Mouse (Mus musculus) forebrain, embryonic 13.5 days (tissue): ENCODE data around the gene Wdr54. TPM values are rescaled to one million over a fixed set of nuclear protein-coding genes. Genes with fewer than 3 reads are reported as not detected.

Experiments used
- ATAC-seq: fragments of 200-750 bp; cut with Nextera tagmentation; 2 replicates; pipeline ENCODE4 v1.8.0; 2017
- H3K27ac ChIP-seq: fragments of 300-500 bp; sonication (generic); 2 replicates; pipeline ENCODE4 v1.5.1; 2015; ENCODE audit warnings: inconsistent platforms, mild to moderate bottlenecking, moderate library complexity
- H3K27me3 ChIP-seq: fragments of 300-500 bp; sonication (generic); 2 replicates; pipeline ENCODE4 v1.6.1; 2015; ENCODE audit warnings: mild to moderate bottlenecking, inconsistent platforms
- H3K36me3 ChIP-seq: fragments of 300-500 bp; sonication (generic); 2 replicates; pipeline ENCODE4 v1.6.1; 2015; ENCODE audit warnings: mild to moderate bottlenecking, inconsistent platforms; ENCODE audit not compliant: poor library complexity, severe bottlenecking
- H3K4me1 ChIP-seq: fragments of 300-500 bp; sonication (generic); 2 replicates; pipeline ENCODE4 v1.6.1; 2015; ENCODE audit warnings: inconsistent platforms
- H3K4me2 ChIP-seq: fragments of 300-500 bp; sonication (generic); 2 replicates; pipeline ENCODE4 v1.6.1; 2015; ENCODE audit warnings: inconsistent platforms, mild to moderate bottlenecking, moderate library complexity
- H3K4me3 ChIP-seq: fragments of 300-500 bp; sonication (generic); 2 replicates; pipeline ENCODE4 v1.5.1; 2015; ENCODE audit warnings: mild to moderate bottlenecking, inconsistent platforms
- H3K9ac ChIP-seq: fragments of 300-500 bp; sonication (generic); 2 replicates; pipeline ENCODE4 v1.6.1; 2015; ENCODE audit warnings: mild to moderate bottlenecking, inconsistent platforms
- H3K9me3 ChIP-seq: fragments of 300-500 bp; sonication (generic); replicated peaks from 2 replicates; pipeline ENCODE4 v1.6.1; 2016; ENCODE audit warnings: inconsistent platforms
- WGBS: fragments of 180-500 bp; shearing (Covaris S2); methylation state at CpG from one replicate; pipeline ENCODE4 v1.1.7; 2015; 5-methylcytosine and 5-hydroxymethylcytosine counted together
- polyA plus RNA-seq: library from polyadenylated mRNA; unstranded; fragments of >200 nt; fragmentation: Nextera tagmentation; extraction: Ambion mirVana; gene quantifications from 2 replicates; pipeline ENCODE4 v1.2.1, GENCODE M21; 2015

Wdr54 gene
- polyA plus RNA-seq, 1 experiment from 2014 or later: 17.5 TPM

GRCm38 (mm10) chr6:83121863-83122710, 34.1 kb downstream of the Wdr54 start:
- Histone ChIP-seq H3K4me2 (peak overlapping the region; percentile 96), H3K4me1 (peaks cover 67% of the 10 kb centered on the region), H3K9ac (peak overlapping the region; percentile 96), H3K27ac (peak overlapping the region; percentile 99), H3K27me3 (no peaks in the 10 kb centered on the region), H3K4me3 (peak overlapping the region; percentile 79), H3K9me3 (no peaks in the 10 kb centered on the region), H3K36me3 (peaks cover 27% of the 10 kb centered on the region)
- WGBS: 1% methylated on average over 51 of the region's 52 CpGs
- ATAC-seq: peak; percentile 11

GRCm38 (mm10) chr6:83120930-83121862, 35.0 kb downstream of the Wdr54 start, which contains the start of gene Wbp1:
Wbp1 (minus strand) TSS chr6:83121559.
- peak; percentile 95 for ATAC-seq
- under 1% methylated on average over 38 of the region's 38 CpGs for WGBS
- H3K4me1 ChIP-seq: peaks cover 76% of the 10 kb centered on the region
- H3K4me2 ChIP-seq: peak within 1 kb of the TSS; percentile 96
- H3K9me3 ChIP-seq: no peaks in the 10 kb centered on the region
- H3K4me3 ChIP-seq: peak within 1 kb of the TSS; percentile 79
- H3K9ac ChIP-seq: peak within 1 kb of the TSS; percentile 96
- peaks cover 32% of the 10 kb centered on the region for H3K36me3 ChIP-seq
- no peaks in the 10 kb centered on the region for H3K27me3 ChIP-seq
- H3K27ac ChIP-seq: peak within 1 kb of the TSS; percentile 99

- Histone ChIP-seq H3K9me3 (no peaks in the 10 kb centered on the region), H3K4me3 (peak overlapping the region; percentile 79), H3K27me3 (no peaks in the 10 kb centered on the region), H3K4me2 (peak overlapping the region; percentile 96), H3K27ac (no peak overlapping the region; the same call in 1 of the 2 replicates), H3K36me3 (peaks cover 32% of the 10 kb centered on the region), H3K4me1 (peaks cover 81% of the 10 kb centered on the region), H3K9ac (peak overlapping the region; percentile 95)
- no peak for ATAC-seq
- 79% methylated on average over 7 of the region's 7 CpGs for WGBS
Observed at GRCm38 (mm10) chr6:83119734-83120051, 36.5 kb downstream of the Wdr54 start.

DNA sequence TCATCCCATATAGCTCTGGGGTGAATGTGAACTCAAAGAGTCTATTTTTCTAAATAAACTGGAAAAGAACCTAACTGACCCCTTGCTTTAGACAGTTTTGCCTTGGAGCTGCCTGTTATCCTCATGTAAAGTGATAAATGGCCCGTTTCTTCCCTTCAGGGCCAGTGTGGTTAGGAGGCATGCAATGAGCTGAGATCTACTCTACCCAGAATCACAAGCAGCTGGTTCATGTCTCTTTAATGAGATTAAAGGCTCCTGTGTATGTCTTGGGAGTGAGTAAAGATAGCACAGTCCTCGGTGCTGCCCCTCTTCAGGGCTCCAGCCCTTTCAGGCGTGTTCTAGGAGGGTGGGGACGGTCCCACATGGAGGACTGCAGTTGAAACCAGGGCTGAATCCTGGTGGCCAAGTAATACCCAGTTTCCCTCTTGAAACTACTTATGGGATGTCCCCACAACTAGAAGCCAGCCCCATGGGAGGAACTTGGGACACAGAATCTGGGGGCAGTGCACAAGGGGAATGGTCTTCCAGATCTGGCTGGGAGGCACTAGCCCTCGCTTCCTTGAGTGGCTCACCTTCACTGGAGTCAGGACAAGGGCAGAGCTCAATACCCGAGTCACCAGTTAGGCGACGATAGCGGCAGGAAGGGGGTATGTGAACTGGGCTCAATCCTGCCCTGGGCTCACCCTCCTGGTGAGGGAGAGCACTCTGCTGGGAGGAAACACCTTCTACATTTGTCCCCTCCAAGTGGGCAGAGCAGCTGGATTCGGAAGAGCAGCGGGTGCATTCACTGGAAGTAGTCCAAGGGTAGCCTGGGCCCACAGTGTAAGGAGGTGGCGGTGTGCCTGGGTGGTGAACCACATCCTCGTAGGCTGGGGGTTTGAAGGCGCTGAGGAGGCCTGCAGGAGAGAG, 37.1 kb downstream of the Wdr54 start:
- peak overlapping the region; percentile 79 for H3K4me3 ChIP-seq
- H3K4me2 ChIP-seq: peak overlapping the region; percentile 96
- ATAC-seq: no peak
- peaks cover 32% of the 10 kb centered on the region for H3K36me3 ChIP-seq
- no peaks in the 10 kb centered on the region for H3K9me3 ChIP-seq
- H3K27me3 ChIP-seq: no peaks in the 10 kb centered on the region
- peak overlapping the region; percentile 95; the same call in 1 of the 2 replicates for H3K9ac ChIP-seq
- H3K4me1 ChIP-seq: peaks cover 80% of the 10 kb centered on the region
- 84% methylated on average over 14 of the region's 14 CpGs for WGBS
- peak overlapping the region; percentile 25; the same call in 1 of the 2 replicates for H3K27ac ChIP-seq

GRCm38 (mm10) chr6:83118369-83118768, 37.8 kb downstream of the Wdr54 start:
- H3K9ac ChIP-seq: no peak overlapping the region
- H3K27me3 ChIP-seq: no peaks in the 10 kb centered on the region
- no peak overlapping the region for H3K4me3 ChIP-seq
- no peaks in the 10 kb centered on the region for H3K9me3 ChIP-seq
- WGBS: 85% methylated on average over 11 of the region's 11 CpGs
- peak overlapping the region; percentile 35; the same call in 1 of the 2 replicates for H3K27ac ChIP-seq
- H3K36me3 ChIP-seq: peaks cover 32% of the 10 kb centered on the region
- no peak for ATAC-seq
- peaks cover 72% of the 10 kb centered on the region for H3K4me1 ChIP-seq
- H3K4me2 ChIP-seq: no peak overlapping the region

- 88% methylated on average over 13 of the region's 13 CpGs for WGBS
- Histone ChIP-seq H3K36me3 (peaks cover 32% of the 10 kb centered on the region), H3K4me1 (peaks cover 65% of the 10 kb centered on the region), H3K9ac (no peak overlapping the region), H3K4me3 (no peak overlapping the region), H3K4me2 (no peak overlapping the region), H3K27me3 (no peaks in the 10 kb centered on the region), H3K9me3 (no peaks in the 10 kb centered on the region), H3K27ac (peak overlapping the region; percentile 35; the same call in 1 of the 2 replicates)
- ATAC-seq: no peak
Observed at GRCm38 (mm10) chr6:83117616-83118015, 38.6 kb downstream of the Wdr54 start.

DNA sequence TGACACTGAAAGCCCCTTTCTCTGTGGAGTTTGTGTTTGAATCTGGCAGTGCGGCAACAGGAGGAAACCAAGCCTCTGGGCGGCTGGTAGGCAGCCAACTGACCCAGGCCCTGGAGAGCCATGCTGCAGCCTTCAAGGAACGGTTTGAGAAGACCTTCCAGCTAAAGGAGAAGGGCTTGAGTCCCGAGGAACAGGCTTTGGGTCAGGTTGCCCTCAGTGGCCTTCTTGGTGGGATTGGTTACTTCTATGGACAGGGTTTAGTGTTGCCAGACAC, 39.1 kb downstream of the Wdr54 start:
- Histone ChIP-seq H3K9ac (peak overlapping the region; percentile 95), H3K4me1 (peaks cover 60% of the 10 kb centered on the region), H3K9me3 (no peaks in the 10 kb centered on the region), H3K36me3 (peaks cover 32% of the 10 kb centered on the region), H3K4me3 (peak overlapping the region; percentile 89; the same call in 1 of the 2 replicates), H3K27me3 (no peaks in the 10 kb centered on the region), H3K4me2 (peak overlapping the region; percentile 99), H3K27ac (no peak overlapping the region)
- ATAC-seq: no peak
- WGBS: 90% methylated on average over 4 of the region's 4 CpGs

DNA sequence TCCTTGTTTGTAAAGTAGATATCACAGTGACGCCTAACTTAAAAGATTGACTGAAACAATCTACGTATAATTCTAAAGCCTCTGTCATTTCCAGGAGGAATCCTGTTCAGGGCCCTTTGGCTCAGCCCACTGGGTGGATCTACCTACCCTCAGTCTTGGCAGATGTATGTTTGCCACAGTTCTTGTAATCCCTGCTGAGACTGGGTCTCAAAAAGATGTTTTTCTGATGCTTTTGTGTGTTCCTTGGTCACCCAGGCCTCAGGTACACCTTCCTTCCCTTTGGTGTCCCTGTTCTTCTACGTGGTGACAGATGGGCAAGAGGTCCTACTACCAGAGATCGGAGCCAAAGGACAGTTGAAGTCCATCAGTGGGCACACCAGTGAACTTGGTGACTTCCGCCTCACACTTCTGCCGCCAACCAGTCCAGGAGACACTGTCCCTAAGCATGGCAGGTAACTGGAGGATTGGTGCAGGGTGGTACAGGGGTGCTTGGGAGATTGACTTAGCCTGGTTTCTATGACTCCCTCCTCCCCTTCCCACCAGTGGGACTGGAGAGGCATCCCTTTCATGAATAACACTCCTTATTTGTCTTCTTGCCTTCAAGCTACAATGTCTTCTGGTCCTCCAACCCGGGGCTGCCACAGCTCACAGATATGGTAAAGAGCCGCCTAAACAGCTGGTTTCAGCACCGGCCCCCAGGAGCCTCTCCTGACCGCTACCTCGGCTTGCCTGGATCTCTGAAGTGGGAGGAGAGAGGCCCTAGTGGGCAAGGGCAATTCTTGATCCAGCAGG, 39.6 kb downstream of the Wdr54 start:
- WGBS: 77% methylated on average over 11 of the region's 11 CpGs
- H3K27ac ChIP-seq: no peak overlapping the region

DNA sequence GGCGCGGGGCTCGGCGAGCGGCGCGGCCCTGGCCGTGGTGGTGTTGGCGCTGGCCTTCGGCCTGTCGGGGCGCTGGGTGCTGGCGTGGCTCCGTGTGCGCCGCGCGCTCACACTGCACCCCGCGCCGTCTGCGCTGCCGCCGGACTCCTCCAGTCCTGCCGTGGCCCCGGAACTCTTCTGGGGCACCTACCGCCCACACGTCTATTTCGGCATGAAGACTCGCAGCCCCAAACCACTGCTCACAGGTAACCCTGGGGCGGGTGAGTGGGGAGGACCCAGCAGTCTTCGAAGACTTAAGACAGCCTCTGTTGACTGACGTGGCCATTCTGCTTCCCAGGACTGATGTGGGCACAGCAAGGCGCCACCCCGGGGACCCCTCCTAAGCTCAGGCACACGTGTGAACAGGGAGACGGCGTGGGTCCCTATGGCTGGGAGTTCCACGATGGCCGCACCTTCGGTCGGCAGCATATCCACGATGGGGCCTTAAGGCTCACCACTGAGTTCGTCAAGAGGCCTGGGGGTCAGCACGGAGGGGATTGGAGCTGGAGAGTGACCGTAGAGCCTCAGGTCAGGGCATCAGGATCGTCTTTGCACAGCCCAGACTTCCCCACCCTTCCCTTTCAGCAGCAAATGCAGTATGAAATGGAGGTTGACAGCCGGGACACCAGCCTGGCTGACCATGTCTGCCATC, 40.4 kb downstream of the Wdr54 start:
- Histone ChIP-seq H3K9ac (peak overlapping the region; percentile 95), H3K4me3 (peak overlapping the region; percentile 89), H3K36me3 (peaks cover 34% of the 10 kb centered on the region), H3K9me3 (no peaks in the 10 kb centered on the region), H3K27me3 (no peaks in the 10 kb centered on the region), H3K27ac (peak overlapping the region; percentile 74), H3K4me2 (peak overlapping the region; percentile 99), H3K4me1 (peaks cover 56% of the 10 kb centered on the region)
- 1% methylated on average over 36 of the region's 48 CpGs for WGBS
- ATAC-seq: peak; percentile 67

More for the DNA sequence above, 39.6 kb downstream of the Wdr54 start:
- Histone ChIP-seq H3K4me1 (peaks cover 56% of the 10 kb centered on the region), H3K4me2 (peak overlapping the region; percentile 99), H3K4me3 (peak overlapping the region; percentile 89), H3K36me3 (peaks cover 32% of the 10 kb centered on the region), H3K27me3 (no peaks in the 10 kb centered on the region), H3K9me3 (no peaks in the 10 kb centered on the region), H3K9ac (peak overlapping the region; percentile 95)
- ATAC-seq: no peak

- Histone ChIP-seq H3K4me3 (peak within 1 kb of the TSS; percentile 89), H3K9ac (peak within 1 kb of the TSS; percentile 95), H3K9me3 (no peaks in the 10 kb centered on the region), H3K36me3 (peaks cover 36% of the 10 kb centered on the region), H3K4me2 (peak within 1 kb of the TSS; percentile 99), H3K27me3 (no peaks in the 10 kb centered on the region), H3K4me1 (peaks cover 54% of the 10 kb centered on the region), H3K27ac (peak within 1 kb of the TSS; percentile 74)
- WGBS: 1% methylated on average over 43 of the region's 58 CpGs
- peak; percentile 90 for ATAC-seq
Observed at GRCm38 (mm10) chr6:83115011-83115671, 41.1 kb downstream of the Wdr54 start, which contains the start of gene Mogs. Mogs (plus strand) TSS chr6:83115496.
